Mouse (Mus musculus) adrenal gland (tissue): Measurements from ENCODE around the gene Afap1l2.

ENCODE experiments used
- intact Hi-C: fragments of 180-260 bp; cut with DNase I; formaldehyde crosslinking; loops from one replicate; pipeline ENCODE4 v1.15.1; 2025
- long read RNA-seq, 2 experiments: library from polyadenylated mRNA; unstranded; transcript quantifications; one replicate each; pipeline ENCODE4 v2.0.0; 2020; ENCODE audit warnings: borderline replicate concordance in 1 of 2; ENCODE audit not compliant: insufficient replicate concordance in 1 of 2

Gene Afap1l2
- long read RNA-seq, experiment 1, transcript Afap1l2-202 (19 exons, 3,531 nt), result major isoform, 6 of 8 reads
- long read RNA-seq, experiment 1, partial matches to known transcripts, result 1 of 8 reads
- long read RNA-seq, experiment 1, other reads (novel, unspliced or antisense), result 1 of 8 reads
- long read RNA-seq, experiment 2, transcript Afap1l2-202 (19 exons, 3,531 nt), result major isoform, 8 of 13 reads
- long read RNA-seq, experiment 2, partial matches to known transcripts, result 3 of 13 reads
- long read RNA-seq, experiment 2, other reads (novel, unspliced or antisense), result 1 of 13 reads

- intact Hi-C loops, result loop anchor here (1.0 to 5.0 kb wide), 2 partner anchors 71 to 89 kb away; no protein-coding TSS in a partner anchor
Measured at GRCm38 (mm10) chr19:57007781-57008710, at the start of gene Afap1l2. Afap1l2 (minus strand) TSS chr19:57008228.

DNA sequence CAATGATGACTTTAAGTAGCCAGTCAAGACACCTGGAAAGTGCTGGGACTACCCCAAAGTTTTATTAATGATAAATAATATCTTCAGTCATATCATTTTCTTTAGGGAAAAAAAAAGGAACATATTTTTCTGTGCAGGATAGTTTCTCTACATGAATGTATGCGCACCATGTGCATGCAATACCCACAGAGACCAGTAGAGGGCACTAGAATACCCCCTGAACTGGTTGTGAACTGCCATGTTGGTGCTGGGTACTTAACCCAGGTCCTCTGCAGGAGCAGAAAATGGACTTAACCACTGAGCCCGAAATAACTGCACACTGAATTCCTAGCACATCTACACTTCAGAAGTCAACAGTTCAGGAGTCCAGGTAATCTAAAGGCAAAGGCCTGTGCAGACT lies 49.5 kb upstream of the Afap1l2 start:
- intact Hi-C loops, result no loop called here

GRCm38 (mm10) chr19:57055215-57056120 lies 47.4 kb upstream of the Afap1l2 start:
- intact Hi-C loops, result no loop called here

DNA sequence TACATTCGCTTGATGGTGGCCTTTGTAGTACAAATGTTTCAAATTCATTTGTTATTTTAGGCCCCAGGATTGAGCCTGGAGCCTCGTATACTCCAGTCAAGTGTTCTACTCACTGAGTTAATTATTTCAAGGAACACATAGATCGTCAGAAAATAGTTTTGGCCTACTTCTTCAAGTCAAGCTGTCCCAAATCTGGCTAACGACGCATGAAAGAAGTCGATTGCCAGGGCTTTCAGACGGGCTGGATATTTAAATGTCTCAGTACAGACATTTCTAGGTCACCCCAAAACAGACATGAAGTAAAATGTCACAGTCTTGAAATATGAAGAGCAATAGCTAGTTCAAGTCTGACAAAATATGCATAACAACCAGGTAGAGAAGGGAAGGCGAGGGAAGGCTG lies 44.9 kb upstream of the Afap1l2 start:
- intact Hi-C loops, result no loop called here

GRCm38 (mm10) chr19:57052016-57052415 lies 44.0 kb upstream of the Afap1l2 start:
- intact Hi-C loops, result no loop called here

DNA sequence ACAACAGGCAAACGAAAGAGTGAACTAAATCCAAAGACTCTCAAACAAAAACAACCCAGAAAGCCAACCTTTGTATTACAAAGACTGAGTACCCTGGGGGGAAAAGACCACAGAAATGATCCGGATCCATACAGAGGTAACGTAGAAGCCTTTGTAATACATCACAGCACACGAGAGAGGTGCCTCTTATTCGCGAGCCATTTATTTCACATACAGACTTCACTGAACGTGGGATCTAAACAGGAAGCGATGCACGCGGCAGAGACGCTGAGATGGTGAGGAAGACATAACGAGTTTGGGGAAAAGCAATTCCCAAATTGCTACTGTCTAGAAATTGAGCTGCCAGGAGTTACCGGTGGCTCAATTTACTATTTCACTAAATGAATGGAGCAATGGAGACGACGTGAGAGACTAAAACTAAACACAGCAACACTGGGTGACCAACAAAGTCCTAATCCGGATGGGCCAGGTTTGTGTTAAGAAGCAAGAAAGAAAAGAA lies 41.6 kb upstream of the Afap1l2 start:
- intact Hi-C loops, result no loop called here

DNA sequence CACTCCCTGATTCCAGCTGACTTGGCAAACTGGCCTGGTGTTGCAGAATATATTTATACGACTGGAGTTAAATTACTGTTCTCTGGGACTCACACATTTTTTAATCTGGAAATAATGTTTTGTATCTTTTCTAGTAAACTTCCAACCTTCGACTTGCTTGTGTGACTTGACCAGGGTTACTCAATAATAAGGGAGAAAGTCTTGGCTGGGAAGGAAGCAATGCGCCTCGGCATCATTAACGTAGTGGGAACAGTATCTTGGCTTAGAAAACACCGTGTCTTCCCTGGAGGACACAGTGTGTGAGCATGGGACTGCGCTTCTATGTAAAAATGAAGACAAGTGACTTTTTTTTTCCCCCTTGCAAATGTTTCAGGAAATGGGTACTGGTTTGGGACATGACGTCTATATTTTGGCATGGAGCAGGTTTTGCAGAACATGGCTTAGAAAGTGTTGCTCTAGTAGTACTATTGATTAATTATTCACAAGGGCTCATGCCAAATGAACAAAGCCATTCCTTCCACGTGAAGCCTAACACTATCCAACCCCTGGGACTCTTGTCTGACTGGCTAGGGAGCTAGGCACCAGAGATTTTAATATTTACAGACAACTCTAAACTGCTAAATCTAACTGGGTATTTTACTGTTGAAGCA lies 39.8 kb upstream of the Afap1l2 start:
- intact Hi-C loops, result no loop called here

DNA sequence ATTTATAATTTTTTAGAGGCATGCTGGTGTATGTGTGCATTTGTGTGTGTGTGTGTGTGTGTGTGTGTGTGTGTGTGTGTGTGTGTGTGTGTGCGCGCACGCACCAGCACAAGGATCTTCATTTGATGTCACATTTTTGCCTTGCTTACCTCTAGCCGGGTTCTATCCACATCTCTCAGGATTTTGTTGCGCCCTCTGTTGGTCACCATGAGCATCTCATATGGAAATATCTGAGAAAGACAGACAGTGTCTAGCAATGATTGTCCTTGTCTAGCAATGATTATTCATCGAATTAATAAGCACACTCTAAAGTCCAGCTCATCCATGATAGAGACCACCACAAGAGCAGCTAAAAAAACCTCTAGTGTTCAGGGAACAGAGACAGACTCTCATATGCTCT lies 31.2 kb upstream of the Afap1l2 start:
- intact Hi-C loops, result no loop called here

GRCm38 (mm10) chr19:57036860-57037259 lies 28.8 kb upstream of the Afap1l2 start:
- intact Hi-C loops, result no loop called here

DNA sequence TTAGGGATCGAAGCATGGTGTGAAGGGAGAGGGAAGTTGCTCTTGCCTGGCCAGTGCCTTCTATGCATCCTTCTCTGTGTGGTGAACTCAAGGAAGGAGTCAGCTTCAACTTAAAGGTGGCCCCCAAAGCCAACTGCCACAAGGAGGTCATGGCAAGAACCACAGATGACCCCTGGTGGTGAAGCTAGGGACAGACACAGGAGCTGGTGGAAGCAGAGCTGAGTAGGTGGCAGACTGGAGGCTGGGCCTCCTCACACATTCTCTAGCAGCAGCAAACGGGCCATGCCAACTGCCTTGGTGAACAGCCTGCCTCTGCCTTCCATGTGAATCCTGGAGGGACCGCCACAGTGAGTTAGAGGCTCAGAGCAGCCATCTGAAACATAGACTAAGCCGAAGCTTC lies 23.6 kb upstream of the Afap1l2 start:
- intact Hi-C loops, result loop anchor here (1.0 kb wide), 1 partner anchor 112 kb away; no protein-coding TSS in a partner anchor

DNA sequence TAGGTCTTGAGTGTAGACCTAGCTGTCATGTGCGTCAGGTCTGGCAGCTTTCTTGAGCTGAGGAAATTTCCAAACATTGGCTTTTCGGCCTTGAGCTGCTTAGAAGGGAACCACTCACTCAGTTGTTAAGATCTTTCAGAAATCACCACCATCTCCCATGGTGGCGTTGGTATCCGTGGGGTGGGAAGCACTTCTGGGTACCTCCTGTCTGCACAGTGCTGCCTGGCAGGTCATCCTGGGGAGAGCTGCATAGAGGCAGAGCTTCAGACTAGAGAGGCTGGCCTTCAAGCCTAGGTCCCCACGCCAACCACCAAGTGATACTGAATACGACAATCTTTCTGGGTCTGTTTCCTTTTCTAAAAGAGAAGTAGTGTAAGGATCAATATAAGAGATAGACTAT lies 21.4 kb upstream of the Afap1l2 start:
- intact Hi-C loops, result no loop called here

GRCm38 (mm10) chr19:57028327-57029179 lies 20.5 kb upstream of the Afap1l2 start:
- intact Hi-C loops, result no loop called here

DNA sequence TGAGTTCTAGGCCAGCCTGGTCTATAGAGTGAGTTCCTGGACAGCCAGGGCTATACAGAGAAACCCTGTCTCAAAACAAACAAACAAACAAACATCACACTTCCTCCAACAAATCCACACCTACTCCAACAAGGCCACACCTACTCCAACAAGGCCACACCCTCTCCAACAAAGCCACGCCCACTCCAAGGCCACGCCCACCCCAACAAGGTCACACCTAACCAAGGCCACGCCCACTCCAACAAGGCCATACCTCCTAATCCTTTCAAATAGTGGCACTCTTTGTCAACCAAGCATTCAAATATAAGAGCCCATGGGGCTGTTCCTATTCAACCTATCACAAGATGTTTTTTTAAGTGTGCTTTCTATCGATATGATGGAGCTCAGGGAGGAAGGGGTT lies 18.5 kb upstream of the Afap1l2 start:
- intact Hi-C loops, result no loop called here

- intact Hi-C loops, result no loop called here
Measured at GRCm38 (mm10) chr19:57017785-57018179, 9.8 kb upstream of the Afap1l2 start.

DNA sequence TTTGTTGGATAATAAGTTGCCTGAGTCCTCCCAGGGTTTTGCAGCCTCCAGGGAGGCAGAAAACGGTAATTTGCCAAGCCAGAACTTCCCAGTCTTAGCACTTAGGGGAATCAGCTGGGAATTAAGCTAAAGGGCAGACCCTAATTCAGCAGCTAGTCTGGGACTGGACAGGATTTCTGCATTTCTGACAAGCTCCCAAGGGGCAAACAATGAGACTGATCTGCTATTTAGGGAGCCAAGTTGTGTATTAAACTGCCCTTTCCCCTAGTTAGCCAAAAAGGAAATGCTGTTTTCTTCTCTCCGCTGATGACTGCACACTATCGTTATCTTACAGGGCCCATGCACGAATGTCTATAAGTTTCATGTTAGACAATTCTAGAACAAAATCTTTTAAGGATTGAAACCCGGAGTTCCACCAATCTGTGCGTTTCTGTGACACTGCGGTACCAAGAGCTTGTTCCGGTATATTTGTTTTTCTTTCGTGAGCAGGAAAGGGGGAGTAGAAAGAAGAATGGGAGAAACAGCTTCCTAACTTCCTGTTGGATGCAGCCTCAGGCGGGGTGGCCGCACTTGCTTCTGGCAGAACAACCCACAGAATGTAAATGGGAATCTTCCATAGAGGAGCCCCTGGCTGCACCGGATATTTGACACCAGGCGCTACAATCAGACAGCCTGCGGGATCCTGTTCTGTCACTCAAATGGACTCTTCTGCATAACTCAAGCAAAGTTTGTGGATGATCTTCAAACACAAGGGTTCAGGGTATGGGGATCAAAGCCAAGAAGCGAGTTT lies 9.2 kb upstream of the Afap1l2 start:
- intact Hi-C loops, result no loop called here

DNA sequence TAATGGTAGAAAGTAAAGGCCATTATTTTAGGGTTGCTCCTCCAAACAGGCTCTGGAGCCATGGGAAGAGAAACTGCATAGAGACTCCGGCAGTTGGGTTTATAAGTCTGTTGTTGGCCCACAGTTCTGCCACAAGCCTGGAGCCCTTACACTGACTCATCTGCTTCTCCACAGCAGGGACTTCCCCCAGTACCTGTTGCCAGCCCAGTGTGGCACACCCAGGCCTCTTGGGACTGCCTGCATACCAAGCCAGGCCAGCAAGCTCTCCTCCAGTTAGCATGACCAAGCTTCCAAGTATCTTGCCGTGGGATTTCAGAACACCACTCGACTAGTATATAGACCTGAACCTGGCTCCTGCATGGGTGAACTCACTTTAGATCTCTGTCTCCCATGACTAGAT lies 6.8 kb upstream of the Afap1l2 start:
- intact Hi-C loops, result no loop called here

- intact Hi-C loops, result no loop called here
Measured at GRCm38 (mm10) chr19:57013271-57013677, 5.2 kb upstream of the Afap1l2 start.

- intact Hi-C loops, result no loop called here
Measured at GRCm38 (mm10) chr19:57012068-57012467, 4.0 kb upstream of the Afap1l2 start.

DNA sequence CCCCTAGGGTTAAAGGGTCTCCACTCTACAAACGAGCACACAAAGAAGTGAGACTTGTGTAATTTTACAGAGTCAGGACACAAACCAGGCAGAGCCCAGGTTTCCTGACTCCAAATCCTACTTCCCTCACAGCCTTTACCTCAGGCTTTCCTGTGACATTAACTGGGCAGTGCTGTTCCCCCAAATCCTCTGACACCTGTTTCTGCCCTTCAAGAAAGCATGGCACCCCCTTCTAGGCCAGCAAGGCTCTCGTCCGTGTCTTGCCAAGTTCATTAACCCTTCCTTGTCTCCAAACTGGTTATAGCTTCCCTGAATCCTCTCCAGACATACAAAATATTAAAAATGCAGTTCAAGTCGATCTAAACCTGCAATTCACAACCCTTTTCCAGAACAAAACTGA lies 2.0 kb upstream of the Afap1l2 start:
- intact Hi-C loops, result no loop called here
